Mouse (Mus musculus) kidney, embryonic 16.5 days (tissue): ENCODE measurements around the gene Wdr60. TPM values are rescaled to one million over a fixed set of nuclear protein-coding genes. Genes with fewer than 3 reads are reported as not detected.

ENCODE experiments used
- ATAC-seq: fragments of 200-750 bp; cut with Nextera tagmentation; 2 replicates; pipeline ENCODE4 v1.8.0; 2017; ENCODE audit warnings: moderate TSS enrichment; ENCODE audit not compliant: low FRiP score, low TSS enrichment
- H3K27ac ChIP-seq: fragments of 300-500 bp; sonication (generic); 2 replicates; pipeline ENCODE4 v1.5.1; 2014; ENCODE audit warnings: low read length
- H3K27me3 ChIP-seq: fragments of 300-500 bp; sonication (generic); 2 replicates; pipeline ENCODE4 v1.6.1; 2014; ENCODE audit warnings: low read length, control low read depth, mixed read lengths; ENCODE audit not compliant: insufficient read depth
- H3K36me3 ChIP-seq: fragments of 300-500 bp; sonication (generic); 2 replicates; pipeline ENCODE4 v1.6.1; 2014; ENCODE audit warnings: low read length, control low read depth, mixed read lengths; ENCODE audit not compliant: insufficient read depth
- H3K4me1 ChIP-seq: fragments of 300-500 bp; sonication (generic); 2 replicates; pipeline ENCODE4 v1.6.1; 2014; ENCODE audit warnings: low read length, control low read depth, mixed read lengths; ENCODE audit not compliant: insufficient read depth
- H3K4me2 ChIP-seq: fragments of 300-500 bp; sonication (generic); replicated peaks from 2 replicates; pipeline ENCODE4 v1.6.1; 2014; ENCODE audit warnings: low read depth, low read length
- H3K4me3 ChIP-seq: fragments of 300-500 bp; sonication (generic); 2 replicates; pipeline ENCODE4 v1.5.1; 2014; ENCODE audit warnings: mild to moderate bottlenecking, low read length
- H3K9ac ChIP-seq: fragments of 300-500 bp; sonication (generic); replicated peaks from 2 replicates; pipeline ENCODE4 v1.6.1; 2014; ENCODE audit warnings: low read length
- H3K9me3 ChIP-seq: fragments of 300-500 bp; sonication (generic); 2 replicates; pipeline ENCODE4 v1.6.1; 2016; ENCODE audit warnings: low read length, control low read depth
- WGBS: fragments of 180-500 bp; shearing (Covaris S2); extraction: QIAGEN DNeasy Blood & Tissue Kit; methylation state at CpG from one replicate; pipeline ENCODE4 v1.1.7; 2014; 5-methylcytosine and 5-hydroxymethylcytosine counted together
- microRNA-seq: library from miRNA; unstranded; fragments of <30 nt; microRNA quantifications from one replicate; pipeline ENCODE4, GENCODE M21; 2016
- polyA plus RNA-seq: library from polyadenylated mRNA; unstranded; fragments of >200 nt; fragmentation: Nextera tagmentation; extraction: Ambion mirVana; gene quantifications from 2 replicates; pipeline ENCODE4 v1.2.1, GENCODE M21; 2015

Gene Wdr60
- polyA plus RNA-seq, 1 experiment from 2014 or later: 16.5 TPM

GRCm38 (mm10) chr12:116165368-116165767 lies 97.5 kb downstream of the Wdr60 start:
- Histone ChIP-seq H3K36me3 (no peaks in the 10 kb centered on the region), H3K4me1 (no peaks in the 10 kb centered on the region), H3K9ac (no peak overlapping the region), H3K27me3 (no peaks in the 10 kb centered on the region), H3K9me3 (no peaks in the 10 kb centered on the region), H3K27ac (no peak overlapping the region), H3K4me2 (no peak overlapping the region), H3K4me3 (no peak overlapping the region)
- no peak for ATAC-seq

- Histone ChIP-seq H3K9ac (no peak overlapping the region), H3K4me3 (no peak overlapping the region), H3K27me3 (no peaks in the 10 kb centered on the region), H3K27ac (no peak overlapping the region), H3K4me2 (no peak overlapping the region), H3K9me3 (no peaks in the 10 kb centered on the region), H3K4me1 (no peaks in the 10 kb centered on the region), H3K36me3 (no peaks in the 10 kb centered on the region)
- no peak for ATAC-seq
- 84% methylated on average over 2 of the region's 2 CpGs for whole genome bisulfite sequencing
Observed at GRCm38 (mm10) chr12:116159695-116160094, 103.1 kb downstream of the Wdr60 start.

DNA sequence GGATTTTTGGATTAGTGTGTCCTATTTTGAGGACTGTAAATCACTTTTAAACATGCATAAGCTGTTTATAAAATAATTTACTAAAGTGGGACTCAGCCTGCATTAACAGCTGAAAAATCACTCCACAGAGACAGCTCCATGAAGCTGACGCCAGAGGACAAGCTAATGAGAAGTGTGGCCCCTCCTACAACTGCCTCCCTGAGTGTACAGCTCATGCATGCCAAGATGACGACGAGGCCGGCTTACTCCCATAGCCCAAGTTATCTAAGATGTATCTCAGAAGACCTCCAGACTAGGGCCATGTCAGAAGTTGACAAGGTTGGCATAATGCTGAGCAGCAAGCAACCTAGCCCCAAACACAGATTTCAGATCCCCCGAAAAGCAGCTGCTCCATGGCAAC lies 103.6 kb downstream of the Wdr60 start:
- no peak for ATAC-seq
- Histone ChIP-seq H3K27ac (no peak overlapping the region), H3K4me3 (no peak overlapping the region), H3K4me2 (no peak overlapping the region), H3K4me1 (no peaks in the 10 kb centered on the region), H3K36me3 (no peaks in the 10 kb centered on the region), H3K27me3 (no peaks in the 10 kb centered on the region), H3K9ac (no peak overlapping the region), H3K9me3 (no peaks in the 10 kb centered on the region)
- WGBS: 73% methylated on average over 5 of the region's 5 CpGs

- H3K27ac ChIP-seq: no peak overlapping the region
- no peak overlapping the region for H3K4me2 ChIP-seq
- no peaks in the 10 kb centered on the region for H3K9me3 ChIP-seq
- H3K4me1 ChIP-seq: no peaks in the 10 kb centered on the region
- H3K4me3 ChIP-seq: no peak overlapping the region
- 0 out of 2 replicates have a peak, but pooled peaks have one; percentile 31 for ATAC-seq
- no peaks in the 10 kb centered on the region for H3K36me3 ChIP-seq
- H3K27me3 ChIP-seq: no peaks in the 10 kb centered on the region
- WGBS: 66% methylated on average over 7 of the region's 7 CpGs
- H3K9ac ChIP-seq: no peak overlapping the region
Observed at GRCm38 (mm10) chr12:116156792-116157532, 105.9 kb downstream of the Wdr60 start.

Small RNA genes within 50 kb of the gene (microRNA-seq; reads per million reads assigned to microRNA genes)
- gene Gm23190: not detected

Other genes with a start within 250 kb of the Wdr60 start
- gene Zfp386, start 215.3 kb downstream of the Wdr60 start, polyA plus RNA-seq: 46.9 and 51.8 TPM in 2 replicates
- 0.92 and 1.2 TPM in 2 replicates for gene Vipr2, start 185.3 kb downstream of the Wdr60 start, polyA plus RNA-seq
- gene Gm11027, start 12.4 kb upstream of the Wdr60 start, polyA plus RNA-seq: not detected in 2 replicates
- 17.2 and 17.5 TPM in 2 replicates for gene Esyt2, start 18.2 kb upstream of the Wdr60 start, polyA plus RNA-seq
- gene Ncapg2, start 142.4 kb upstream of the Wdr60 start, polyA plus RNA-seq: 36.9 and 37.2 TPM in 2 replicates
- 0.15 TPM in 1 of 2 replicates, not detected in the other for gene Ptprn2, start 222.7 kb upstream of the Wdr60 start, polyA plus RNA-seq